ENCODE assay signal across 28 mouse cellular contexts in genomic region chr3:51402628-51403027, GRCm38 (mm10). TPM values are rescaled to one million over a fixed set of nuclear protein-coding genes. Genes with fewer than 3 reads are reported as not detected.
"Had no signal": no experiment of that assay in that cellular context is flagged by ENCODE, and none has a peak within 500 bp of the region (broad histone marks: within the 10 kb centered on the region; RNA-seq: fewer than 3 reads in every experiment).

No protein-coding gene starts in this region.

- H3K4me3 ChIP-seq: embryonic facial prominence, embryonic 12.5 days; embryonic facial prominence, embryonic 13.5 days; embryonic facial prominence, embryonic 15.5 days; erythroblast, embryonic 14.5 days; forebrain, embryonic 10.5 days; forebrain, embryonic 12.5 days; forebrain, embryonic 13.5 days; forebrain, embryonic 15.5 days; gastrocnemius, adult 2 months; heart, adult 2 months had no signal

- H3K27me3 ChIP-seq: embryonic facial prominence, embryonic 15.5 days had no signal

- H3K9me3 ChIP-seq: embryonic facial prominence, embryonic 12.5 days; embryonic facial prominence, embryonic 13.5 days; embryonic facial prominence, embryonic 15.5 days; forebrain, embryonic 10.5 days; forebrain, embryonic 12.5 days; forebrain, embryonic 13.5 days; forebrain, embryonic 15.5 days had no signal

- H3K4me2 ChIP-seq: embryonic facial prominence, embryonic 12.5 days; embryonic facial prominence, embryonic 13.5 days; embryonic facial prominence, embryonic 15.5 days; forebrain, embryonic 12.5 days; forebrain, embryonic 13.5 days; forebrain, embryonic 15.5 days had no signal

- DNase-seq: cerebellum, adult 18-20 months; cerebellum, adult 2 months; cerebellum, adult 8-10 months; cerebellum, adult 9-10 months; cerebellum, adult 9-11 months; cerebellum, postnatal 10 days; cerebellum, postnatal 14 days; cerebellum, postnatal 25 days; cerebellum, postnatal 36 days; embryo, embryonic 11 days; forebrain, postnatal 0 days; gastrocnemius, adult 2 months; gastrocnemius, postnatal 10 days; gastrocnemius, postnatal 14 days; gastrocnemius, postnatal 25 days; gastrocnemius, postnatal 36 days; heart, adult 18-20 months; heart, adult 2 months had no signal

- H3K27ac ChIP-seq: embryonic facial prominence, embryonic 12.5 days; embryonic facial prominence, embryonic 13.5 days; embryonic facial prominence, embryonic 15.5 days; forebrain, embryonic 10.5 days; forebrain, embryonic 12.5 days; forebrain, embryonic 13.5 days; forebrain, embryonic 15.5 days; gastrocnemius, adult 2 months; heart, adult 2 months had no signal

- H3K4me1 ChIP-seq: embryonic facial prominence, embryonic 12.5 days had no signal

RNA-seq across cellular contexts. Expression of gene Mgarp, which starts 6.1 kb away (rescaled TPM):
- total RNA-seq: common myeloid progenitor, adult 5-6 weeks; gastrocnemius, adult 2 months; gastrocnemius, postnatal 25 days; granulocyte monocyte progenitor cell, adult 5-6 weeks had no signal
